Mouse (Mus musculus) neutrophil, adult 5-6 weeks (primary cell): ENCODE measurements around the gene Dnajc17. TPM values are rescaled to one million over a fixed set of nuclear protein-coding genes. Genes with fewer than 3 reads are reported as not detected.

Experiments
- total RNA-seq: library from RNA; stranded (forward); fragments of 200-1000 nt; gene quantifications from 2 replicates; pipeline ENCODE4 v1.2.3, GENCODE M21; 2017

Dnajc17 gene
- total RNA-seq, 1 experiment from 2014 or later, result 33.6 TPM

Other genes with a start within 250 kb of the Dnajc17 start
- 9.0 and 10.9 TPM in 2 replicates for gene Ccdc32, start 179.4 kb downstream of the Dnajc17 start, total RNA-seq
- gene Rpusd2, start 174.0 kb downstream of the Dnajc17 start, total RNA-seq, result 5.9 and 7.4 TPM in 2 replicates
- gene Knl1, start 161.7 kb downstream of the Dnajc17 start, total RNA-seq, result 4.3 and 4.7 TPM in 2 replicates
- 1.4 and 4.2 TPM in 2 replicates for gene Rad51, start 96.0 kb downstream of the Dnajc17 start, total RNA-seq
- 19.0 and 21.6 TPM in 2 replicates for gene Rmdn3, start 51.8 kb downstream of the Dnajc17 start, total RNA-seq
- 0.70 TPM in 1 of 2 replicates, not detected in the other for gene Gchfr, start 41.0 kb downstream of the Dnajc17 start, total RNA-seq
- gene Gm14137, start 34.3 kb downstream of the Dnajc17 start, total RNA-seq, result 0.98 and 1.0 TPM in 2 replicates
- 41.5 and 46.1 TPM in 2 replicates for gene Zfyve19, start 178 bp downstream of the Dnajc17 start, total RNA-seq
- not detected in 2 replicates for gene Ppp1r14d, start 21.1 kb upstream of the Dnajc17 start, total RNA-seq
- gene Spint1, start 28.6 kb upstream of the Dnajc17 start, total RNA-seq, result not detected in 2 replicates
- 2.7 and 3.1 TPM in 2 replicates for gene Rhov, start 62.5 kb upstream of the Dnajc17 start, total RNA-seq
- 21.4 and 21.6 TPM in 2 replicates for gene Vps18, start 79.9 kb upstream of the Dnajc17 start, total RNA-seq
- gene Dll4, start 117.0 kb upstream of the Dnajc17 start, total RNA-seq, result not detected in 2 replicates
- 18.5 and 18.9 TPM in 2 replicates for gene Chac1, start 142.4 kb upstream of the Dnajc17 start, total RNA-seq